Mouse (Mus musculus): ENCODE results near the gene Arpc4. TPM values are rescaled to one million over a fixed set of nuclear protein-coding genes. Genes with fewer than 3 reads are reported as not detected.

Arpc4 gene
- total and polyA plus RNA-seq, 2 experiments from 2014 or later: 178 to 475 TPM

DNA sequence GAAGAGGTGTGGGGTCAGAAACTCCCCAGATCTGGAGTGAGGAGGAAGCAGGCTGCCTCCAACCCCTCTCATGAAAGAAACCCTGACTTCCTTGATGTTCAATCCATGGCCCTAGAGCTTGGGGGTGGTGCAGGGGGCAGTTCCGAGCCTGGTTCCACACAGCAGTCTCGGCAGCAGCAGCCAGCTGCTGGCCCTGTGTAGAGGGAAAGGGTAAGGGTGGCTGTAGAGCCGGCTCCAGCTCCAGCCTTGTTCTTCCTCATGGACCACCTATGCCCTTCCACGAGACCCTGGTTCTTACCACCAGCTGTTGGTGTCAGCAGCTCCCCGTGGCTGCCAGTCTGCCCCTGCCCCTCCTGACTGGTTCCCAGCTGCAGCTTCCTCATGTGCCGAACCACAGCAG lies 43.7 kb upstream of the Arpc4 start:
- H3K36me3 ChIP-seq (ENCODE audit: insufficient read depth, low read length): peaks cover 26% of the 10 kb centered on the region

DNA sequence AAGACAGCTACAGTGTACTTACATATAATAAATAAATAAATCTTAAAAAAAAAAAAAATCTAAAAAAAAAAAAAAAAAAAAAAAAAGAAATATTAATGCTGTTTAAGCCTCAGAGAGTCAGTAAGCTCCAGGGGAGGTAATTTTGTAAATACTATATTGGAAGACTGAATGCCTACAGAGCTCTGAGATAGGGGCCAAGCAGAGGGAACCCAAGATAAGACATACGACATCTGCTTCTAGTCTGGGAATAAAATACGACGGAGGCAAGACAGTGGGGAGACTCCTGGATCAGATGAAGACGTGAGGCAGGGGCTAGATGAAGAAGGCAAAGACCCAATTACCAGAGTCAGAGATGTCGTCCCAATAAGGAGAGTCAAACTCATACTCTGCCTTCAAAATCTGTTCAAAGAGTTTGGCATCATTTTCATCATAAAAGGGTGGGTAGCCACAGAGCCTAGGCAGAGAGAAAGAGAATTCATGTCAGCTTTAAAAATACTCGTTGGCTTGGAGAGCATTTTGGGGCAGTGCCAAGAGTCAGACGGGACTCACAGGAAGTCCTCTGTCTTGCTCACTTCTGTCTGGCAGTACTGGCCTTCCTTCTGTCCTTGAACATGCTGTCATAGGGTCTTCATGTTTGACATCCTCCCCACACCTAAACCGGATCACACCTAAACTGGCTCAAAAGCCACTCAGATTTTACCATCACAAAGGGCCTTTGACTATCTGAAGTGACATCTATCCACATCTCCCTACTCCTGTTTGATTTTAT lies 40.9 kb upstream of the Arpc4 start:
- Histone ChIP-seq H3K9ac (replicated peaks; ENCODE audit: low read length) (no peak overlapping the region), H3K9me3 (ENCODE audit: low read length) (no peaks in the 10 kb centered on the region), H3K36me3 (ENCODE audit: insufficient read depth, low read length) (peaks cover 36% of the 10 kb centered on the region), H3K27ac (no peak overlapping the region), H3K4me2 (ENCODE audit: low read depth, low read length) (no peak overlapping the region), H3K4me1 (ENCODE audit: insufficient read depth, low read length) (peaks cover 5% of the 10 kb centered on the region; the same call in 1 of the 2 replicates), H3K27me3 (ENCODE audit: insufficient read depth, low read length) (no peaks in the 10 kb centered on the region), H3K4me3 (ENCODE audit: low read length) (no peak overlapping the region)
- WGBS: 45% methylated on average over 8 of the region's 8 CpGs
- no peak for TF ChIP-seq CTCF (IDR thresholded peaks at IDR 0.05; ENCODE audit: low read depth)
- ATAC-seq: no peak
- peak; percentile 29 for DNase-seq (ENCODE audit: low spot score)

More for the DNA sequence above, 43.7 kb upstream of the Arpc4 start:
- Histone ChIP-seq H3K4me2 (ENCODE audit: low read depth, low read length) (no peak overlapping the region), H3K4me3 (ENCODE audit: low read length) (no peak overlapping the region), H3K4me1 (ENCODE audit: insufficient read depth, low read length) (no peaks in the 10 kb centered on the region), H3K27ac (no peak overlapping the region; the same call in 1 of the 2 replicates), H3K9me3 (ENCODE audit: low read length) (no peaks in the 10 kb centered on the region), H3K9ac (replicated peaks; ENCODE audit: low read length) (no peak overlapping the region), H3K27me3 (ENCODE audit: insufficient read depth, low read length) (no peaks in the 10 kb centered on the region)
- DNase-seq (ENCODE audit: low spot score) (no peak), ATAC-seq (no peak)
- TF ChIP-seq CTCF (IDR thresholded peaks at IDR 0.05; ENCODE audit: low read depth): no peak
- WGBS: 81% methylated on average over 6 of the region's 6 CpGs

DNA sequence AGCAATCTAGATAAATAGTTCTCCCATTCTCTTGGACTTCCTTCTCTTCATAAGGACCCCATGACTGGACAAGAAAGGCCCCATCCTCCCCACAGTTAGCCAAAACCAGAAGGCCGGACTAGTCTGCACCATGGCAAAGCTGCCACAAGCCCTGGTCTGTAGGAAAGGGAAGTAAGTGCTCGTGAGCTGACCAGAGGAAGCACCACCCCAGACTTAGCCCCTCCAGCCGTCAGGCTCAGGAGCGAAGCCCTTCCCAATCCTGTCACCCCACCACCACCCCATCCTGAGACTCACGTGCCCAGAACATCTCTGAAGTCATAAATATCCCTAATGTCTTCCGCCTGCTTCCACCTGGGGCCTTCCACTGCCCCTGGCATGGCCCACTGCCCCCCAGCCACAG lies 36.3 kb upstream of the Arpc4 start:
- 86% methylated on average over 6 of the region's 6 CpGs for WGBS
- peak overlapping the region; percentile 56; the same call in 1 of the 2 replicates for H3K27ac ChIP-seq
- H3K27me3 ChIP-seq (ENCODE audit: insufficient read depth, low read length): no peaks in the 10 kb centered on the region
- no peak for TF ChIP-seq CTCF (IDR thresholded peaks at IDR 0.05; ENCODE audit: low read depth)
- DNase-seq (ENCODE audit: low spot score) (no peak), ATAC-seq (no peak)
- peaks cover 10% of the 10 kb centered on the region for H3K36me3 ChIP-seq (ENCODE audit: insufficient read depth, low read length)
- peaks cover 14% of the 10 kb centered on the region; the same call in 1 of the 2 replicates for H3K4me1 ChIP-seq (ENCODE audit: insufficient read depth, low read length)
- H3K9me3 ChIP-seq (ENCODE audit: low read length): no peaks in the 10 kb centered on the region
- H3K4me2 ChIP-seq (ENCODE audit: low read depth, low read length): peak overlapping the region; percentile 81
- peak overlapping the region; percentile 40 for H3K9ac ChIP-seq (replicated peaks; ENCODE audit: low read length)
- H3K4me3 ChIP-seq (ENCODE audit: low read length): no peak overlapping the region

DNA sequence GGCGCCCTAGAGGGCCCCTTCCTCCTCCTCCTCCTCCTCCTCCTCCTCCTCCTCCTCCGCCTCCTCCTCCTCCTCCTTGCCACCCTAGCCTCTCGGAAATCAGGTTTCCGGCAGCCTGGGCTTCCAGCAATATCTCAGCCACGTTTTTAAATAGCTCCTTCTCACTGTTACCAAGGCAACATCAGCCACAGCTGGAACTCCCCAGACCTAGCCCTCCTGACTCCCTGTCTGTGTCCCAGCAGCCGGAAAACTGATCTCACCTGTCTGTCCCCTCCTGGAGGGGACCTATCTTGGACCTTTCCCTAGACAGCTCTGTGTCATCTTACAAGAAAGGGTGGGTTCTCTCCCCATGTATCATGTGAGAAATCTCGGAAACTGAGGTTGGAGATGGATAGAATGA lies 35.6 kb upstream of the Arpc4 start:
- ATAC-seq (peak; percentile 27), DNase-seq (ENCODE audit: low spot score) (peak; percentile 22)
- Histone ChIP-seq H3K4me2 (ENCODE audit: low read depth, low read length) (peak overlapping the region; percentile 81), H3K4me3 (ENCODE audit: low read length) (peak overlapping the region; percentile 55), H3K27me3 (ENCODE audit: insufficient read depth, low read length) (no peaks in the 10 kb centered on the region), H3K36me3 (ENCODE audit: insufficient read depth, low read length) (peaks cover 10% of the 10 kb centered on the region), H3K9ac (replicated peaks; ENCODE audit: low read length) (peak overlapping the region; percentile 82; the same call in 1 of the 2 replicates), H3K9me3 (ENCODE audit: low read length) (no peaks in the 10 kb centered on the region), H3K4me1 (ENCODE audit: insufficient read depth, low read length) (peaks cover 14% of the 10 kb centered on the region; the same call in 1 of the 2 replicates), H3K27ac (peak overlapping the region; percentile 76; the same call in 1 of the 2 replicates)
- WGBS: 28% methylated on average over 5 of the region's 7 CpGs
- TF ChIP-seq CTCF (IDR thresholded peaks at IDR 0.05; ENCODE audit: low read depth): no peak

DNA sequence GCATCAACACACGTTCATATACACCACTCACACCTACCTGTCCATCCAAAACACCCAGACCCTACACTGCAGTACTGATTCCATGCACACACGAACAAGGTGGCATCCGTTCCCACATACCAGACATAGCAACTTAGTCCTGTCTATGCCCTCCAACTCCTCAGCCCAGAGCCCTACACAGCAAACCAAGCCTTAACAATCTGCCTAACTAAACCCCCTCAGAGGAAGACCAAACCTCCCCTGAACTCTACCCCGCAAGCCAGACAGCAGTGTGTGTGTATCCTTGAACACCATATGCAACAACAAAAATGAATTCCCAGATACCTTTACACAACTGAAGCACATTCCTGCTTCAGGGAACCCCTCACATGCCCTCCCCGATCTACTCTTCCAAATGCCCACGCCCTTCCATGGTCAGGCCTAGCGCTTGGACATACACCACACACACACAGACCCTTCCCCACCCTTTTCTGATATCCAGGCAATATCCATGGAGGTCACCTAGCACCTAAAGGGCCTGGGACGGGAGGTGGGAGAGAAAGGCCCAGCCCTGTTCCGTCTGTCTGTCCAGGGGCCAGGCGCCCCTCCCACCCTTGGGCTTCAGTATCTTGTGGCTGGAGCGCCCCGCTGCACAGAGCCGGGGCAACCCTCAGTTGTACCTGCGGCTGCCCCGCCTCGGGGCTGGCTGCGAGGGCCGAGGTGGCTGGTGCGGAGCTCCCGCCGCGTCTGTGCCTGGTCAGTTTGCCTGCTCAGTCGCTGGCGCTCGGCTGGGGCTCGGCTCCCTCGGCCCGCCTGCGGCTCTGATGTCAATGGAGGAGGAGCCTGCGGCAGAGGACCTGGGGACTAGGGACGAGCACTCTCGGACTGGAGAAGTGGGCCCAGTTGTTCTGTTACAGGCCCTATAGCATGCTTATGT lies 34.5 kb upstream of the Arpc4 start, which contains the start of gene Camk1:
Gene Camk1 (minus strand): TSS at position 808 of the 916 bp plus-strand sequence.
- no peaks in the 10 kb centered on the region for H3K9me3 ChIP-seq (ENCODE audit: low read length)
- WGBS: 13% methylated on average over 32 of the region's 32 CpGs
- H3K4me3 ChIP-seq (ENCODE audit: low read length): peak within 1 kb of the TSS; percentile 55
- peak within 1 kb of the TSS; percentile 76 for H3K27ac ChIP-seq
- peaks cover 14% of the 10 kb centered on the region; the same call in 1 of the 2 replicates for H3K4me1 ChIP-seq (ENCODE audit: insufficient read depth, low read length)
- no peaks in the 10 kb centered on the region for H3K27me3 ChIP-seq (ENCODE audit: insufficient read depth, low read length)
- H3K36me3 ChIP-seq (ENCODE audit: insufficient read depth, low read length): peaks cover 10% of the 10 kb centered on the region
- H3K4me2 ChIP-seq (ENCODE audit: low read depth, low read length): peak within 1 kb of the TSS; percentile 81
- ATAC-seq (peak; percentile 75), DNase-seq (ENCODE audit: low spot score) (peak; percentile 76)
- peak within 1 kb of the TSS; percentile 82 for H3K9ac ChIP-seq (replicated peaks; ENCODE audit: low read length)
- TF ChIP-seq CTCF (IDR thresholded peaks at IDR 0.05; ENCODE audit: low read depth): no peak

DNA sequence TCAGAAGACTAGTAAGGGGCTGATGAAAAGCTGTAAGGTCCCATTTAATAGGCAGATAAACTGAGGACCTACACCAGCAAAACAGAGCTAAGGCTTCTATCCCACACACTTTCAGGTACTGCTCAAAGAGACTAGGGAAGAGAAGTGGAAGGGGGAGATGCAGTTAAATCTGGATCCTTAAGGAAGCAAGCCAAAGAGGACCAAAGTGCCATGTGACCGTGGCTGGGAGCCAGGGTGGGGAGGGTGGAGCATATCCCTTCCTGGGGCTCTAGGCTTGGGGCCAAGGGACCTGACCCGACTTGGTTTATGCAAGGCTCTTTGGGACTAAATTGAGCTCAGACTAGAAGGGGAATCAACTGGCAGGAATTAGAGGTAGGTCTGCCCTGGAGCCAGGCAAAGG lies 33.6 kb upstream of the Arpc4 start:
- WGBS: 33% methylated on average over 2 of the region's 2 CpGs
- peak overlapping the region; percentile 81 for H3K4me2 ChIP-seq (ENCODE audit: low read depth, low read length)
- peaks cover 14% of the 10 kb centered on the region; the same call in 1 of the 2 replicates for H3K4me1 ChIP-seq (ENCODE audit: insufficient read depth, low read length)
- TF ChIP-seq CTCF (IDR thresholded peaks at IDR 0.05; ENCODE audit: low read depth): no peak
- H3K9me3 ChIP-seq (ENCODE audit: low read length): no peaks in the 10 kb centered on the region
- peaks cover 10% of the 10 kb centered on the region for H3K36me3 ChIP-seq (ENCODE audit: insufficient read depth, low read length)
- peak overlapping the region; percentile 76; the same call in 1 of the 2 replicates for H3K27ac ChIP-seq
- ATAC-seq (no peak), DNase-seq (ENCODE audit: low spot score) (peak; percentile 67)
- H3K4me3 ChIP-seq (ENCODE audit: low read length): peak overlapping the region; percentile 55; the same call in 1 of the 2 replicates
- H3K27me3 ChIP-seq (ENCODE audit: insufficient read depth, low read length): no peaks in the 10 kb centered on the region
- H3K9ac ChIP-seq (replicated peaks; ENCODE audit: low read length): peak overlapping the region; percentile 82; the same call in 1 of the 2 replicates

Measured in hindbrain, postnatal 0 days (tissue).